Mouse (Mus musculus): ENCODE measurements around the gene Wfdc5. TPM values are rescaled to one million over a fixed set of nuclear protein-coding genes. Genes with fewer than 3 reads are reported as not detected.

The Wfdc5 gene
- polyA plus RNA-seq, 1 experiment from 2014 or later, result not detected

Other genes with a start within 250 kb of the Wfdc5 start
- gene Ywhab, start 187.8 kb downstream of the Wfdc5 start, polyA plus RNA-seq (2015; fragmentation: Nextera tagmentation; extraction: Ambion mirVana), result 311 and 329 TPM in 2 replicates
- gene Pabpc1l, start 157.3 kb downstream of the Wfdc5 start, polyA plus RNA-seq (2015; fragmentation: Nextera tagmentation; extraction: Ambion mirVana), result 1.6 and 2.8 TPM in 2 replicates
- 19.0 and 19.8 TPM in 2 replicates for gene Stk4, start 112.4 kb downstream of the Wfdc5 start, polyA plus RNA-seq (2015; fragmentation: Nextera tagmentation; extraction: Ambion mirVana)
- gene Tomm34, start 111.6 kb downstream of the Wfdc5 start, polyA plus RNA-seq (2015; fragmentation: Nextera tagmentation; extraction: Ambion mirVana), result 59.1 and 59.3 TPM in 2 replicates
- gene Kcns1, start 11.6 kb downstream of the Wfdc5 start, polyA plus RNA-seq (2015; fragmentation: Nextera tagmentation; extraction: Ambion mirVana), result 0.80 and 1.2 TPM in 2 replicates
- not detected in 2 replicates for gene Wfdc12, start 7.9 kb upstream of the Wfdc5 start, polyA plus RNA-seq (2015; fragmentation: Nextera tagmentation; extraction: Ambion mirVana)
- not detected in 2 replicates for gene Wfdc15a, start 17.4 kb upstream of the Wfdc5 start, polyA plus RNA-seq (2015; fragmentation: Nextera tagmentation; extraction: Ambion mirVana)
- gene Wfdc15b, start 38.9 kb upstream of the Wfdc5 start, polyA plus RNA-seq (2015; fragmentation: Nextera tagmentation; extraction: Ambion mirVana), result not detected in 2 replicates
- not detected in 2 replicates for gene Svs2, start 55.7 kb upstream of the Wfdc5 start, polyA plus RNA-seq (2015; fragmentation: Nextera tagmentation; extraction: Ambion mirVana)
- gene Svs3b, start 73.9 kb upstream of the Wfdc5 start, polyA plus RNA-seq (2015; fragmentation: Nextera tagmentation; extraction: Ambion mirVana), result not detected in 2 replicates
- gene Svs4, start 95.7 kb upstream of the Wfdc5 start, polyA plus RNA-seq (2015; fragmentation: Nextera tagmentation; extraction: Ambion mirVana), result not detected in 2 replicates
- gene Svs3a, start 106.5 kb upstream of the Wfdc5 start, polyA plus RNA-seq (2015; fragmentation: Nextera tagmentation; extraction: Ambion mirVana), result not detected in 2 replicates
- gene Svs6, start 134.0 kb upstream of the Wfdc5 start, polyA plus RNA-seq (2015; fragmentation: Nextera tagmentation; extraction: Ambion mirVana), result not detected in 2 replicates
- gene Svs5, start 150.0 kb upstream of the Wfdc5 start, polyA plus RNA-seq (2015; fragmentation: Nextera tagmentation; extraction: Ambion mirVana), result not detected in 2 replicates
- gene Slpi, start 206.4 kb upstream of the Wfdc5 start, polyA plus RNA-seq (2015; fragmentation: Nextera tagmentation; extraction: Ambion mirVana), result 2.2 and 2.7 TPM in 2 replicates
- 0.59 and 1.0 TPM in 2 replicates for gene Rbpjl, start 220.4 kb upstream of the Wfdc5 start, polyA plus RNA-seq (2015; fragmentation: Nextera tagmentation; extraction: Ambion mirVana)
- 66.0 and 105 TPM in 2 replicates for gene Matn4, start 222.4 kb upstream of the Wfdc5 start, polyA plus RNA-seq (2015; fragmentation: Nextera tagmentation; extraction: Ambion mirVana)

Data from embryonic facial prominence, embryonic 13.5 days (tissue).